Mouse (Mus musculus) limb, embryonic 12.5 days (tissue): ENCODE results near the gene Wdr45. TPM values are rescaled to one million over a fixed set of nuclear protein-coding genes. Genes with fewer than 3 reads are reported as not detected.
A peak's percentile ranks its signal among the peaks of the same experiment; 100 is the strongest.

Experiments used
- ATAC-seq: fragments of 200-750 bp; cut with Nextera tagmentation; 2 replicates; pipeline ENCODE4 v1.8.0; 2017; ENCODE audit warnings: low read depth, moderate TSS enrichment; ENCODE audit not compliant: insufficient number of reproducible peaks, insufficient read depth, low FRiP score, low TSS enrichment
- H3K27ac ChIP-seq: fragments of 300-500 bp; sonication (generic); 2 replicates; pipeline ENCODE4 v1.5.1; 2016; ENCODE audit warnings: mild to moderate bottlenecking, moderate library complexity
- H3K27me3 ChIP-seq: fragments of 300-500 bp; sonication (generic); 2 replicates; pipeline ENCODE4 v1.6.1; 2016; ENCODE audit warnings: mild to moderate bottlenecking, moderate library complexity
- H3K36me3 ChIP-seq: fragments of 300-500 bp; sonication (generic); 2 replicates; pipeline ENCODE4 v1.6.1; 2016; ENCODE audit warnings: mild to moderate bottlenecking, moderate library complexity
- H3K4me1 ChIP-seq: fragments of 300-500 bp; sonication (generic); replicated peaks from 2 replicates; pipeline ENCODE4 v1.6.1; 2016
- H3K4me2 ChIP-seq: fragments of 300-500 bp; sonication (generic); 2 replicates; pipeline ENCODE4 v1.6.1; 2016; ENCODE audit warnings: mild to moderate bottlenecking, moderate library complexity
- H3K4me3 ChIP-seq: fragments of 300-500 bp; sonication (generic); replicated peaks from 2 replicates; pipeline ENCODE4 v1.5.1; 2016; ENCODE audit warnings: mild to moderate bottlenecking
- H3K9ac ChIP-seq: fragments of 300-500 bp; sonication (generic); replicated peaks from 2 replicates; pipeline ENCODE4 v1.6.1; 2016; ENCODE audit warnings: mild to moderate bottlenecking, moderate library complexity
- H3K9me3 ChIP-seq: fragments of 300-500 bp; sonication (generic); 2 replicates; pipeline ENCODE4 v1.6.1; 2016; ENCODE audit warnings: mild to moderate bottlenecking, moderate library complexity
- WGBS: fragments of 180-500 bp; shearing (Covaris S2); methylation state at CpG from one replicate; pipeline ENCODE4 v1.1.7; 2016; 5-methylcytosine and 5-hydroxymethylcytosine counted together
- polyA plus RNA-seq: library from polyadenylated mRNA; unstranded; fragments of >200 nt; fragmentation: Nextera tagmentation; extraction: Ambion mirVana; gene quantifications from 2 replicates; pipeline ENCODE4 v1.2.1, GENCODE M21; 2016

The Wdr45 gene
- polyA plus RNA-seq, 1 experiment from 2014 or later = 29.1 TPM

DNA sequence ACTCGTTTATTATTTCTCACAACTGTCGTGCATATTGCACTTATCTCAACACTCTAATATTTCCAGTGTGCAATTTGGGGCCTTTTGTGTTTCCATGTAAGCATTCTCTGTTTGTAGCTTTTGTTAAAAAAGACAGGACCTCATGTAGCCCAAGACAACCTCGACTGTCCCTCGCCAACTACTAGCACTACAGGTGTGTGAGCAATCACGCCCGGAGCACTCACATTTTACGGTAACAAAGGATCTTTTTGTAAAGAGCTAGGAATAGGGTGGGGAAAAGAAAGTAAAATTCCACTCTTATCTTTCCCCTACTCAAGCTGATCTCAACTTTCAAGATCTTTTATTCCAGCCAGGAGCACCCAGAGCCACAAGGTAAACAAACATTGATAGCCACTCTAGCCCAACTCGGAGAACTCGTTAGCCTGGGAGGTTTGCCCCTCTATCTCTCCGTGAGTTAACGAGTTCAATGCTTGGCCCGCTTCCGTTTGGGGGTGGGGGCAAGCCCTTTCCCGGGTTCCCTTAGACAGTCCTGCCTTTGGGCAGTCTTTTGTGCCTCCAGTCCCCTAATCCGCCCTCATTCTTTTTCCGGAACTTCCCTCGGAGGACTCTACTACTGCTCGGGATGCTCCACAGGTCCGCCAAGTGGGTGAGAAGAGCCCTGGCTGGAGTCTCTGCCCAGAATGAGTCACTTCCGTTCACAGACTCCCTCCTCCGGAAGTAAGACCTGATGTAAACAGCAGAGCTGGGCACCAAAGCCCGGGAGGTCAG, 7.6 kb downstream of the Wdr45 start, which contains the start of gene Gm45208:
Gm45208 (plus strand) TSS at position 732 of the 768 bp plus-strand sequence.
- 23% methylated on average over 22 of the region's 22 CpGs for WGBS
- ATAC-seq = peak; percentile 80; the same call in 1 of the 2 replicates

DNA sequence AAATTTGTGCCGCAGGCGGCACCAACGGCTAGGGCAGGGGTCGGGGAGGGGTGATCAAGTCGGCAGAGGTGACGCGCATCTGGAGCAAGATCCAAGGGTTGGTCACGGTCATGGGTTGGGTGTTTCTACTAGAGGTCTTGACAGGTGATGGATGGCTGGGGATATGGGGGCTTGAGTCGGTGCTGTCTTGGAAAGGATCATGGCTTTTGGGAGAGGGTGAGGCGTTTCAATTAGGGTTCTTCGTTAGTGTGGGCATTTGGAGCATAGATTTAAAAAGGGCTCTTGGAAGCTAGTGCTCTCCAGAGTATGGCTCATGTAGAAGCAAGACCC, 8.1 kb downstream of the Wdr45 start:
- H3K4me1 ChIP-seq = peaks cover 4% of the 10 kb centered on the region; the same call in 1 of the 2 replicates
- H3K4me3 ChIP-seq = peak overlapping the region; percentile 53
- H3K9me3 ChIP-seq = no peaks in the 10 kb centered on the region
- no peaks in the 10 kb centered on the region for H3K27me3 ChIP-seq
- WGBS = 13% methylated on average over 11 of the region's 11 CpGs
- peak; percentile 48; the same call in 1 of the 2 replicates for ATAC-seq
- peaks cover 26% of the 10 kb centered on the region; the same call in 1 of the 2 replicates for H3K36me3 ChIP-seq
- peak overlapping the region; percentile 65 for H3K4me2 ChIP-seq
- peak overlapping the region; percentile 63 for H3K9ac ChIP-seq
- peak overlapping the region; percentile 87; the same call in 1 of the 2 replicates for H3K27ac ChIP-seq

More for the DNA sequence above, 7.6 kb downstream of the Wdr45 start, which contains the start of gene Gm45208:
- peaks cover 20% of the 10 kb centered on the region; the same call in 1 of the 2 replicates for H3K36me3 ChIP-seq
- no peaks in the 10 kb centered on the region for H3K9me3 ChIP-seq
- H3K27me3 ChIP-seq = no peaks in the 10 kb centered on the region
- peak within 1 kb of the TSS; percentile 53 for H3K4me3 ChIP-seq
- peak within 1 kb of the TSS; percentile 87 for H3K27ac ChIP-seq
- peak within 1 kb of the TSS; percentile 63 for H3K9ac ChIP-seq
- H3K4me1 ChIP-seq = peaks cover 4% of the 10 kb centered on the region; the same call in 1 of the 2 replicates
- peak within 1 kb of the TSS; percentile 65 for H3K4me2 ChIP-seq

DNA sequence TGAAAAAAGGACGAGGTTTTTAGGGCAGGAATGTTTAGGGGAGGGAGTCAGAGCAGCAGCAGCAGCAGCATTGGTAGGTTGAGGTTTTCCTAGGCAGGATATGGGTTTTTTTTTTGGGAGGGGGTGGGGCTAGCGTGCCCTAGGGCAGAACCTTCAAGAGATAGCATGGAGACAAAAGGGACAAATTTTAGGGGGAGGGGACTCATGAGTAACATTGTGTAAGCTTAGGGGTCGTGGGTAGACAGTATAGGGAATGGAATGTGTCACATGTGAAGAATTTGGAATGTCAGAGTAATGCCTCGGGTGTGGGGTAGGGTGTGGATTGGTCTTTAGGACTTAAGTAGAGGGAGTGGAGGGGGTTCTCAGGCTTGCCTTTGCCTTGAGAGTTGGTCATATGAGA, 8.6 kb downstream of the Wdr45 start:
- H3K9ac ChIP-seq = peak overlapping the region; percentile 63; the same call in 1 of the 2 replicates
- peak overlapping the region; percentile 53 for H3K4me3 ChIP-seq
- peak overlapping the region; percentile 65 for H3K4me2 ChIP-seq
- H3K27ac ChIP-seq = no peak overlapping the region
- peaks cover 30% of the 10 kb centered on the region; the same call in 1 of the 2 replicates for H3K36me3 ChIP-seq
- no peak for ATAC-seq
- 25% methylated on average over 4 of the region's 4 CpGs for WGBS
- peaks cover 4% of the 10 kb centered on the region; the same call in 1 of the 2 replicates for H3K4me1 ChIP-seq
- H3K9me3 ChIP-seq = no peaks in the 10 kb centered on the region
- H3K27me3 ChIP-seq = no peaks in the 10 kb centered on the region

DNA sequence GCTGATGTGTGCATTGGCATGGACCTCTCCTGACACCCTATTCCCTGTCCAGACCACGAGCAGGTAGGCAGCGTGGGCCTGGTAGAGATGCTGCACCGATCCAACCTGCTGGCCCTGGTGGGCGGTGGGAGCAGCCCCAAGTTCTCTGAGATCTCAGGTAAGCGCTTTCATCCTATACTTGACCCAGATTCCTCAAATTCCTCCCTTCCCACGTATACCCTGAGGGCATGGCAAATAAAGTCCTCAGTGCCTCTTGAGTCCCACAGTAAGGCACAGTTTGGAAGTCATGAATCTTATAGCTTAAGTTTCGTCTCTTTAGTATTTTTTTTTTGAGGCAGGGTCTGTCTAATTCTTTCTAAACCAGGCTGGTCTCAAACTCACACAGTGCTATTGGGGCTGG, 10.0 kb downstream of the Wdr45 start:
- ATAC-seq = no peak
- no peak overlapping the region for H3K27ac ChIP-seq
- peaks cover 6% of the 10 kb centered on the region for H3K4me1 ChIP-seq
- H3K9ac ChIP-seq = no peak overlapping the region
- H3K27me3 ChIP-seq = no peaks in the 10 kb centered on the region
- H3K36me3 ChIP-seq = peaks cover 31% of the 10 kb centered on the region; the same call in 1 of the 2 replicates
- 82% methylated on average over 7 of the region's 7 CpGs for WGBS
- no peak overlapping the region for H3K4me3 ChIP-seq
- H3K4me2 ChIP-seq = no peak overlapping the region
- no peaks in the 10 kb centered on the region for H3K9me3 ChIP-seq

DNA sequence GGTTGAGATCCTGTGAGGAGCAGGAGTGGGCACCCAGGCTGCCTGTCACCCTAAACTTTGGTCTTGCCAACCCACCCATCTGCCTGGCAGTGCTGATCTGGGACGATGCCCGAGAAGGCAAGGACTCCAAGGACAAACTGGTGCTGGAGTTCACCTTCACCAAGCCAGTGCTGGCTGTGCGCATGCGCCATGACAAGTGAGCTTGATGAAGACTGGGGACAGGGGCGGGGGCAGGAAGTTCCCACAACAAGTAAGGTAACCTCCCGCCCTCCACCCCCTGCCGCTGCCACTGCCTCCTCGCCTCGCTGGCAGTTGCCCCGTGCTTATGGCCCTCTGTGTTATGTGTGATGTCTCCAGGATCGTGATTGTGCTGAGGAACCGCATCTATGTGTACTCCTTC, 11.7 kb downstream of the Wdr45 start:
- Histone ChIP-seq H3K9me3 (no peaks in the 10 kb centered on the region), H3K36me3 (peaks cover 31% of the 10 kb centered on the region; the same call in 1 of the 2 replicates), H3K9ac (no peak overlapping the region), H3K4me1 (peaks cover 11% of the 10 kb centered on the region), H3K27me3 (no peaks in the 10 kb centered on the region), H3K4me2 (no peak overlapping the region), H3K27ac (no peak overlapping the region), H3K4me3 (no peak overlapping the region)
- ATAC-seq = no peak
- 84% methylated on average over 12 of the region's 12 CpGs for WGBS

DNA sequence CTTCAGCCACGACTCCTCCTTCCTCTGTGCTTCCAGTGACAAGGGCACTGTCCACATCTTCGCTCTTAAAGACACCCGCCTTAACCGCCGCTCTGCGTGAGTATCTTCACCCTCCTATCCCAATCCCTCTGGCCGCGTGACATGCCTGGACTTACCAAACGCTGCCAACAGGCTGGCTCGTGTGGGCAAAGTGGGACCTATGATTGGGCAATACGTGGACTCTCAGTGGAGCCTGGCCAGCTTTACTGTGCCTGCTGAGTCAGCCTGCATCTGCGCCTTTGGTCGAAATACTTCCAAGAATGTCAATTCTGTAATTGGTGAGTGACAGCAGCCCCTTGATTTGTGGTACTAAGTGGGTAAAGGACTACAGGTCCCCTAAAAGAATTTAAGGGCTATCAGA, 13.0 kb downstream of the Wdr45 start:
- no peak overlapping the region; the same call in 1 of the 2 replicates for H3K9ac ChIP-seq
- H3K36me3 ChIP-seq = peaks cover 31% of the 10 kb centered on the region; the same call in 1 of the 2 replicates
- H3K9me3 ChIP-seq = no peaks in the 10 kb centered on the region
- H3K27ac ChIP-seq = no peak overlapping the region
- no peak for ATAC-seq
- 84% methylated on average over 13 of the region's 13 CpGs for WGBS
- no peaks in the 10 kb centered on the region for H3K27me3 ChIP-seq
- H3K4me2 ChIP-seq = no peak overlapping the region
- no peak overlapping the region for H3K4me3 ChIP-seq
- H3K4me1 ChIP-seq = peaks cover 11% of the 10 kb centered on the region

DNA sequence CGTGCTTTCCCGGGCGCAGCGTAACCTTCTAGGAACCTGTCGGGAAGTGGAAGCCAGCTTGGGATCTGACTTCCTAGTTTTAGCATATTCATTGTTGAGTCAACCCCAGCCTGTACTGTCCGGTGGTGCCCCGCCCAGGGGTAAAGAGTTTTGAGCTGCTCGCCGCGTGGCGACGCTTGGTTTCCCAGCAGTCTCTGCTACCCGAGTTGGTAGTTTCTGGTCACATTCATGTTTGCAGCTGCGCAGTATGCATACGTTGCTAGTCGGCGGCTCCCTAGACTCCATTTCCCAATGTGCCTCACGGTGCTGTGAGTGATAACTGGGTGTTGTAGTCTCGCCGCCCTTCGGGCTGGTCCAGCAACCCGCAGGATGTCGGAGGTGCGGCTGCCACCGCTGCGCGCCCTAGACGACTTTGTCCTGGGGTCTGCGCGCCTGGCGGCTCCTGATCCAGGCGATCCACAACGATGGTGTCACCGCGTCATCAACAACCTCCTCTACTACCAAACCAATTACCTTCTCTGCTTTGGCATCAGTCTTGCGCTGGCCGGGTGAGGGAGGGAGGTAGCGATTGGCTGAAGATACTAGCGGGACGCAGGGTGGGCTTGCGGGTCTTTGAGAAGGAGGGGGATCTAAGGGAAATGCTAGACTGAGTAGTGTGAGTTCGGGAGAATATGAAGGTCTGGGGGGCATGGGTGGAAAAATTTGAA, 14.2 kb downstream of the Wdr45 start, which contains the start of gene Praf2:
Praf2 (plus strand) TSS at position 225 of the 707 bp plus-strand sequence.
- ATAC-seq = peak; percentile 90

DNA sequence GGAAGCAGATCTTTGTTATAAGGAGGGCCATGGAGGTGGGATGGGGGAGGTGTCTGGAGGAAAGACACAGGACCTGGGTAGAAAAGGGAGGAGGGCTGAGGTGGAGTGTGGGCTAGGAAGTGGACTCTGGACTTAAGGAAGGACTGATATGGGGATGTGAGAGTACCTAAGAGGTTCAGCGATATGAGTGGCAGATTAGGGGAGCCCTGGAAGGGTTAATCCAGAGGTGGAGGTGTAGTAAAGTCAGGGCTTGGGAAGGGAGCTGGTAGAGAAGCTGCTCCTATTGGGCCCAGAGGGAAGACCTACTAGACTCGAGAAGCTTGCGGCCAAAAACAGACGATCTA, 14.8 kb downstream of the Wdr45 start:
- Histone ChIP-seq H3K9me3 (no peaks in the 10 kb centered on the region), H3K9ac (peak overlapping the region; percentile 53), H3K4me2 (peak overlapping the region; percentile 60), H3K27ac (0 out of 2 replicates have a peak overlapping the region, but pooled peaks have one; percentile 17), H3K4me3 (peak overlapping the region; percentile 48), H3K27me3 (no peaks in the 10 kb centered on the region), H3K4me1 (peaks cover 7% of the 10 kb centered on the region; the same call in 1 of the 2 replicates), H3K36me3 (peaks cover 34% of the 10 kb centered on the region; the same call in 1 of the 2 replicates)
- 0 out of 2 replicates have a peak, but pooled peaks have one; percentile 0 for ATAC-seq
- WGBS = 17% methylated on average over 4 of the region's 4 CpGs

More for the DNA sequence above, 14.2 kb downstream of the Wdr45 start, which contains the start of gene Praf2:
- no peaks in the 10 kb centered on the region for H3K27me3 ChIP-seq
- WGBS = 16% methylated on average over 42 of the region's 42 CpGs
- peak within 1 kb of the TSS; percentile 60 for H3K4me2 ChIP-seq
- peaks cover 33% of the 10 kb centered on the region; the same call in 1 of the 2 replicates for H3K36me3 ChIP-seq
- peak within 1 kb of the TSS; percentile 62; the same call in 1 of the 2 replicates for H3K27ac ChIP-seq
- no peaks in the 10 kb centered on the region for H3K9me3 ChIP-seq
- peak within 1 kb of the TSS; percentile 53 for H3K9ac ChIP-seq
- H3K4me1 ChIP-seq = peaks cover 7% of the 10 kb centered on the region; the same call in 1 of the 2 replicates
- peak within 1 kb of the TSS; percentile 48 for H3K4me3 ChIP-seq

DNA sequence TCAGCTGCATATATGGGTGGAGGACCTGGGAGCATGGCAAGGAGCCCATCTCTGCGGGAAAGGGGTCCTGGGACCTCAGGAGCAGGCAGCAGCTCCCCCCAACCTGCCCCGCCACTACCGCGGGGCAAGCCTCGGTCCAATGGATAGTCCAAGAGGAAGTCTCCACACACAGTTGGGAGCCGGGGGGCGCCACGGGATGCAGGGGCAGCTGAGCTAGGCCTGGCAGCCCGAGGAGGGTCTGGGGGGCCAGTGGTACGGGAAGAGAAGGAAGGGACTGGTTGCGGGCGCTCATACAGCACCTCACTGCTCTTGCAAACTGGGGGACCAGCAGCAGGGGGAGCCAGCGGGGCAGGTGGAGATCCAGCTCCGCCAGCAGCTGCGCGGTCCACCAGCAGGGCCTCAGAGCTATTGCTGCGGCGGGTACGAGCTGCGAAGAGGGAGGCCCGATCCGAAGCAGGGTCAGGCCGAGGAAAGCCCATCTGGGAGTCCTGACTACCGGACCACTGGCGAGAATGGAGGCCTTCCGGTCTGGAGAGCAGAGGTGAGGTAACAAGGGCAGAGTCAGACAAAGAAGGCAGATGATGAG, 19.5 kb downstream of the Wdr45 start:
- 37% methylated on average over 25 of the region's 26 CpGs for WGBS
- Histone ChIP-seq H3K27me3 (no peaks in the 10 kb centered on the region), H3K9ac (no peak overlapping the region), H3K4me3 (no peak overlapping the region), H3K27ac (no peak overlapping the region), H3K36me3 (peaks cover 28% of the 10 kb centered on the region; the same call in 1 of the 2 replicates), H3K4me1 (peaks cover 7% of the 10 kb centered on the region; the same call in 1 of the 2 replicates), H3K4me2 (no peak overlapping the region), H3K9me3 (no peaks in the 10 kb centered on the region)
- ATAC-seq = no peak

DNA sequence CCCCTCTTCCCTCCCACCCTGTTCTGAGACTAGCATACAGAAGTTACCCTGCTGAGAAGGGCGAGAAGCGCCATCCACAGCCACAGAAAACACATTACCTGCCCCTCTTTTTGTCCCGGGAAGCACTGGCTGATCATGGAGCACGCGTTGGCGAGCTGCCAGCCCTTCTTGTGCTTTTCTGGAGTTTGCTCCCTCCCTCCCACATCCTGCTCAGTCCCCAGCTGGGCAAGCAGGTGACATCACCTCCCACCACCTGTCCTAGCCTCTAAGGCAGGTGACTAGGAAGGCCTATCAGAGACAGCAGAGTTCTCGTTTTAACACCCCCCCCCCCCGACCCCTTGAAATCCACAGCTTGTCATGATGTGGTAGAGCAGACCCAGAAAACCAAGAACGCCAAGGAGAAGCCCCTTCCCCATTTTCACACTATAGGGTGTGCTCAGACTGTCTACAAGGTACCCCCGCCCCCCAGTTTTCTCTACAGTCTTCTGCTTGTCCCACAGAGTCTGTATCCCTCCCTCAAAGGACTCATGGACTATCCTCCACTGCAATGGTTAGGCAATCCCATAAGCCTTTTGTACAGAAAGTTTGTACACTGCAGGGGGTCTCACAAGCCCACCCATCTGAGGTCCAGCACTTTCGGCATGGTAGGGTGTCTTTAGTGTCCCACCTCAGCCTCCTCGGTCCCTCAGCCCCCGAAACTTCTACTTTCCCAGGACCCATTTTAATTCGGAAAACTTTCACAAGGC, 25.4 kb downstream of the Wdr45 start:
- ATAC-seq = no peak

More for the DNA sequence above, 25.4 kb downstream of the Wdr45 start:
- H3K27ac ChIP-seq = no peak overlapping the region
- no peaks in the 10 kb centered on the region for H3K4me1 ChIP-seq
- H3K9ac ChIP-seq = no peak overlapping the region
- no peak overlapping the region for H3K4me2 ChIP-seq
- WGBS = 69% methylated on average over 14 of the region's 14 CpGs
- no peaks in the 10 kb centered on the region for H3K9me3 ChIP-seq
- peaks cover 24% of the 10 kb centered on the region; the same call in 1 of the 2 replicates for H3K36me3 ChIP-seq
- H3K27me3 ChIP-seq = no peaks in the 10 kb centered on the region
- H3K4me3 ChIP-seq = no peak overlapping the region
